Mouse (Mus musculus) hematopoietic stem cell, adult 5-6 weeks (primary cell): ENCODE measurements at regions not wholly inside any gene's neighbourhood (a gene's known extent, or its start where the extent isn't known, plus 50 kb on each side); places are given as distances from the start of the nearest gene placed in this dataset.
"Not testable (repeated sequence)": the region's sequence is repeated elsewhere in the genome, so short reads cannot be mapped to it uniquely, and the experiment has no call there.

Source experiments
- ATAC-seq, 2 experiments: fragments of 125-278 bp in 1 of 2; replicated peaks in 1 of 2; 2 replicates each; pipeline ENCODE4 v1.8.0; 2016 to 2017; ENCODE audit warnings: inconsistent platforms in 2 of 2, mild to moderate bottlenecking in 2 of 2, moderate number of reproducible peaks in 2 of 2, low read depth in 1 of 2, moderate TSS enrichment in 1 of 2; ENCODE audit not compliant: low FRiP score in 2 of 2, poor library complexity in 2 of 2, severe bottlenecking in 2 of 2, insufficient read depth in 1 of 2, low TSS enrichment in 1 of 2

DNA sequence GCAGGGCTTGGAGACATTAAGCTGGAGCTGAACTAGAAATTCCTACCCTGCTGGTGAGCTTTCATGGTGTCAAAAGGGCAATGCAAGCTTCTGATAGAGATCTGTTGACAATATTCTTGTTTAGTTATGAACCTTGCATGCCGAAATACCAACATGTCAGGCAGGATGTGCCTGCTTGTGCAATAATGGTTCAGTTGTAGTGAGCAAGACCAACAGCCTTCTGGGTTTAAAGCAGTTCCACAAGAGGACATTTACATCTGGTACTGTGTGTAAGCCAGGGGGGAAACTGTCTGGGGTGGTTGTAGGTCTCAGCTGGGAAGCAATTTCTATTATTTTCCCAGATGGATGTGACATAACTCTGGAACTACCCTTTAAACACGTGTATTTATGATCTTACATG, 987.6 kb upstream of the Gm38303 start:
- ATAC-seq = no peak

- no peak for ATAC-seq
Measured at GRCm38 (mm10) chr3:11293001-11293400, 957.5 kb upstream of the Gm38303 start.

DNA sequence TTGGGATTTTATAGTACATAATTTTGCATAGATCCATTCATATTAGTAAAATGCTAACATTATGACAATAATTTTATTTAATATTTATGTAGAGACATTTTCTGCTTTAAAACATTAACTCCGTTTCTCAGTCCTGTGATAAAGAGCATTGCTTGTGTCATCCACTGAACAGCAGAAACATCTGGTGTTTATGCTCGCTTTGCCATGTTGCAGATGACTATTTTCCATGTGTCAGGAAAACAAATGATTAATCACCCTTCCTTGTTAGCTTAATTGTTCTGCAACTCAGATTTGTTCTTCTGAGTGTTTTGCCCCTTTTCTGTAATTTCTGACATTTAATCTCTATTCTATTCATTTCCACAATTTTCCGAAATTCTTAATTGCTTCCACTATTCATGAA, 925.6 kb upstream of the Gm38303 start:
- no peak for ATAC-seq

DNA sequence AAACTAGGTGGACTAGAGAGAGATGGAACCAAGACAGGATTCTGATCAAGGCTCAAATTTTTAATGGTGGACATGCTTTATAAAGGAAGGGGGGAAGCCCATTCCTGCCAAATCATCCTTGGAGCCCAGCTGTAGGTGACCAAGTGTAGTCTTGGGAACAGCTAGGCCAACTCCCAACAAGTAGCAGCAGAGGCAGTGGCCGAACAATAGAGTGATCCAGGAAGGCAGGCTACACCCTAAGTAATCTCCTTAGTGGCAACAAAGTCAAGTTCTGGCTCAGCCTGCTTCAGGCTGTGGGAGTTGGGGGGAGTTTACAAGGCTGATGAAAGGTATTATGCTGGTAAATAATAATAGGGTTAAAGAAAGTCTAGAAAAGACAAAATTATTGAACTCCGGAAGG, 878.5 kb upstream of the Gm38303 start:
- ATAC-seq = no peak

- peak in 1 of 2 experiments; percentile 14; a peak in 1 of 4 replicates for ATAC-seq
Measured at GRCm38 (mm10) chr3:11212921-11213648, 877.6 kb upstream of the Gm38303 start.

GRCm38 (mm10) chr3:11212290-11212912, 876.9 kb upstream of the Gm38303 start:
- not testable (repeated sequence) for ATAC-seq

DNA sequence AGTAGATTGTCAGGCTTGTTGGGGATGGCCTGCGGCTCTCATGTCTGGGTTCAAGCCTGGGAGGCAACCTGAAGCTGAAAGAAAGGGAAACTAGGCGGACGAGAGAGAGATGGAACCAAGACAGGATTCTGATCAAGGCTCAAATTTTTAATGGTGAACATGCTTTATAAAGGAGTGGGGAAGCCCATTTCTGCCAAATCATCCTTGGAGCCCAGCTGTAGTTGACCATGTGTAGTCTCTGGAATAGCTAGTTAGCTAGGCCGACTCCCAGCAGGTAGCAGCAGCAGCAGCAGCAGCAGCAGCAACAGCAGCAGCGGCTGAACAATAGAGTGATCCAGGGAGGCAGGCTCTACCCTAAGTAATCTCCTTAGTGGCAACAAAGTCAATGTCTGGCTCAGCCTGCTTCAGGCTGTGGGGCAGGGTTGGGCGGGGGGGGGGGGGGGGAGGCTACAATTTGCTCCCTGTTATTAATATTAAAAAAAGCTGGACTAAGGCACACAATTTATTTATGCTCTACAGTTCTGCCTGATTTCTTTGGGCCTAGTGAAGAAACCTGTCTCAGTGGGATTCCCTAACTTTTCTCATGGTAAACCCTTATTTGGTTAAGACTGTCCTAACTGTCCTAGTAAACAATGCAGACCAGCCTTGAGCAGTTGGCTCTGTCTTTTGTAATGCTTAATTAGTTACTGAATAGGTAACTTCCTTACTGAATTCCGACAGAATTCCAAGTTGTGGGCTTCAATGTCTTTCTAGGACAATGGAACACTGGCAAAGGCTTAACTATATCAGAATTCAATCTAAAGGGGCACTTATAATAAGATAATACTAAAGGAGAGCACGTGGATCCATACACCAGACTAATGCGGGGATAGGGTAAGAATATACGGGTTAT, 875.7 kb upstream of the Gm38303 start:
- ATAC-seq = not testable (repeated sequence)

- peak; percentile 37 to 42; a peak in 1 of 4 replicates for ATAC-seq
Measured at GRCm38 (mm10) chr3:11174002-11174401, 838.5 kb upstream of the Gm38303 start.

GRCm38 (mm10) chr3:11155350-11155749, 819.9 kb upstream of the Gm38303 start:
- ATAC-seq = no peak
